Mouse (Mus musculus) liver, adult 2 months (tissue): ENCODE data around the gene Mlst8.

Experiments
- CTCF ChIP-seq: fragments of 200-500 bp; IDR thresholded peaks from 2 replicates; pipeline ENCODE4 v1.5.1; 2011; ENCODE audit warnings: low read depth, low read length, control low read depth
- POLR2A ChIP-seq: fragments of 200-500 bp; IDR thresholded peaks from 2 replicates; pipeline ENCODE4 v1.6.1; 2011; ENCODE audit warnings: low read length, control low read depth; ENCODE audit not compliant: insufficient read depth; ENCODE audit errors: extremely low read depth

GRCm38 (mm10) chr17:24426471-24427169 lies 52.3 kb downstream of the Mlst8 start, which contains the start of gene Eci1:
- no peak for TF ChIP-seq CTCF
- peak; percentile 94 for TF ChIP-seq POLR2A
